Mouse (Mus musculus) c-Kit-positive CD71-positive TER-119-negative erythroid progenitor cells, embryonic 14.5 days (primary cell): ENCODE results near the gene Nfyc.
A peak's percentile ranks its signal among the peaks of the same experiment; 100 is the strongest.

Experiments used
- DNase-seq: peaks from one replicate; pipeline ENCODE4 v3.0.0-alpha.2; 2013; ENCODE audit warnings: low read depth

The Nfyc gene

GRCm38 (mm10) chr4:120716141-120716571 lies 115.2 kb downstream of the Nfyc start:
- peak; percentile 61 for DNase-seq

- no peak for DNase-seq
Measured at GRCm38 (mm10) chr4:120713856-120714497, 117.4 kb downstream of the Nfyc start.

- DNase-seq, result no peak
Measured at GRCm38 (mm10) chr4:120713021-120713420, 118.4 kb downstream of the Nfyc start.

- DNase-seq, result no peak
Measured at GRCm38 (mm10) chr4:120712236-120712635, 119.1 kb downstream of the Nfyc start.
